Mouse (Mus musculus): Measurements from ENCODE around the gene Aanat.
A peak's percentile ranks its signal among the peaks of the same experiment; 100 is the strongest.

GRCm38 (mm10) chr11:116549273-116550038, 36.8 kb upstream of the Aanat start:
- TF ChIP-seq CTCF (IDR thresholded peaks at IDR 0.05; ENCODE audit: low read depth) (no peak), EP300 (IDR thresholded peaks at IDR 0.05; ENCODE audit: low read depth) (peak; percentile 96)

Data from liver, postnatal 0 days (tissue).